Mouse (Mus musculus) adrenal gland, adult (tissue): ENCODE results near the gene CN725425.

Experiments used
- DNase-seq, 2 experiments: peaks; one replicate each; pipeline ENCODE4 v3.0.0; 2022 to 2023; ENCODE audit warnings: low spot score in 1 of 2; ENCODE audit not compliant: inconsistent age in 2 of 2

Gene CN725425

DNA sequence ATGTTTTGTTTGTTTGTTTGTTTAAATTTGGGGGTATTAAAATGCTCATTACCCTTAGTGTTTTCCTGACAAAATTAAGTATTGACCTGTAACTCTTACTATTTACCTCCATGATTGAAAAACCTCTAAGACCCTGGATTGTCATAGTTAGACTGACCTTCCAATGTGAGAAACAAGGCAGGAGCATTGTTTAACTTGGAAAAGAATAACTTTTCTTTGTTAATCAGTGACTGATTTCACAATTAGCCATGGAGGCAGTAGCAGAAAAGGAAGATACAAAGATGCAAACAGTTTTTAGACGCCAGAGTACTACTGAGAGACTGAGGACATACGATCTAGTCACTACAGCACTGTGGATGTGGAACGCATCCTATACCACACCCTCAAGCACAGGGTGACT is 4.2 kb downstream of the CN725425 start:
- no peak for DNase-seq

DNA sequence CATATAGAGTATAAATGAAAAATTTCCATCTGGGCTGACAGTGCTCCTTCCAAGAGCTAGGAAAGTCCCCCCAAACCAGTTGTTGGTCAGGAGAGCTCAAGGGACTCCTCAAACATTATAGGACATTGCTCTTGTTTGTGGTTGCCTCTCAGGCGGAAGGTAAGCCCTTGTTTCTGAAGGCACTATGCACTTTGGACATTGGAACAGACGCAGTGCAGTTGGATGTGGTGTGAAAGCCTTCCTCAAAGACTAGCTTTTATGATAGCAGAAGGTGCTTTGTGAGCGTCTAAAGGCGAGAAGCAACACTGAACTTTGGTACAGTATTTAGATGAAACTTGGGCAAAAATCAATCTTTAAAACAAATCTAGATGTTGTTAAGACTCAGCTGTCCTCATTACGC is 7.2 kb downstream of the CN725425 start:
- DNase-seq = no peak

DNA sequence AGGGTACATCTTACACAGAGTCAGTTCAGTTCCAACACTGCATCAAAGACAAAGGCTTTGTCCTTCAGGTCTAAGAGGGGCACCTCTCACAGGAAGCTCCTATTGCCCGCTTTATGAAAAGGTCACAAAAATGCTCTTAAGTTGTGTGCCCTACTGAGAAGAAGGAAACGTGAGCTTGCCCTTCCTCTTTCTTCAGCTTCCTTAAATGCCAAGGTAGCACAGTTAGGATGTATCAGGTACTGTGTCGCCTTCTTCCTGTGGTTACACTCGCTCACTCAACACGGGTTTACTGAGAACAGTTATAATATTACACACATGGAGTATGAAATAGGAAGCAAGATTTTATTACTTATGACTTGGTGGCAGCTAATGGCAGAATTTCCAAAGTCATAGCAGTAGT is 38.0 kb downstream of the CN725425 start:
- DNase-seq = no peak

DNA sequence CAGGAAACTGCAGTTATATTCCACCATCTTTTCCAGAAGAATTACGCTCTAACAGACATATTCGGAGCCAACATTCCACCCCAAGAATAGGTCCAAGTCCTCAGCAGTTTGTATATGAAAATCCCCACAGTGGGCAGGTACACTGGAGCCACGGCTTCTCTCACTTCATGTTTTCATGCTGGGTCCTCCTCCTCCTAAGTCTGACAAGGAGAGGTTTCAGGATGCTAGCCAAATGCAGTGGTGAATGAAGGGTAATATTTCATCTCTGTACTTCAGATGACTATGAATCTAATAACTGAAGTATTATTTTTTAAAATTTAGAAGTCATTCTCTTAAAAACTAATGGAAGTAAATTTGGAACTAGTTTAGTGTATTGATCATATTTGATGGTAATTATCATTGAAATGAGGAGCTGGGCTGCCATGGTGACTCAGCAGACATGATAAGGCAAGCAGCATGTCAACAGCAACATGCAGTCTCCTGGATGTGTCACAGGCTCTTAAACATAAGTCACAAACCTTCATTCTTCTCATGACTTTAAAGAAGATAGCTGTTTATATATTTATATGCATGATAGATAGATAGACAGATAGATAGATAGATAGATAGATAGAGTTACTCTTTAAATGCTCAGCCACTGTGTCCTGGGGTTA is 41.5 kb downstream of the CN725425 start:
- DNase-seq = no peak

DNA sequence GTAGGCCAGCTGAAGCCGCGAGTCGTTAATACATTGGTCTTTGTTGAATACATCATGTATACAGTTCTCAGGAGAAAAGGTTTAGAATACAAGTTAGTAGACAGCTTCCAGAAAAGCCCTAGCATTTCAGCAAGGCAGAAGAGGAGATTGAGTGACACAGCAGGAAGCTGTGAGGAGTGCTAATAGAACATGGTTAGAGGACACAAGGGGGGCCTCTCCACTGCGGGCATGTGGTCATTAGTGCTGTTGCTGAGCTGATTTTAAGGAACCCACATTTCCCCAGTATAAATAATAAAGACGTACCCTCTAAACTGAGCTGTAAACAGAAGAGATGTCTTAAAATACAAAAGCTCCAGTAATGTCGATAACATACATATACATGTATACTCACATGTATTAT is 51.5 kb downstream of the CN725425 start:
- DNase-seq = no peak

DNA sequence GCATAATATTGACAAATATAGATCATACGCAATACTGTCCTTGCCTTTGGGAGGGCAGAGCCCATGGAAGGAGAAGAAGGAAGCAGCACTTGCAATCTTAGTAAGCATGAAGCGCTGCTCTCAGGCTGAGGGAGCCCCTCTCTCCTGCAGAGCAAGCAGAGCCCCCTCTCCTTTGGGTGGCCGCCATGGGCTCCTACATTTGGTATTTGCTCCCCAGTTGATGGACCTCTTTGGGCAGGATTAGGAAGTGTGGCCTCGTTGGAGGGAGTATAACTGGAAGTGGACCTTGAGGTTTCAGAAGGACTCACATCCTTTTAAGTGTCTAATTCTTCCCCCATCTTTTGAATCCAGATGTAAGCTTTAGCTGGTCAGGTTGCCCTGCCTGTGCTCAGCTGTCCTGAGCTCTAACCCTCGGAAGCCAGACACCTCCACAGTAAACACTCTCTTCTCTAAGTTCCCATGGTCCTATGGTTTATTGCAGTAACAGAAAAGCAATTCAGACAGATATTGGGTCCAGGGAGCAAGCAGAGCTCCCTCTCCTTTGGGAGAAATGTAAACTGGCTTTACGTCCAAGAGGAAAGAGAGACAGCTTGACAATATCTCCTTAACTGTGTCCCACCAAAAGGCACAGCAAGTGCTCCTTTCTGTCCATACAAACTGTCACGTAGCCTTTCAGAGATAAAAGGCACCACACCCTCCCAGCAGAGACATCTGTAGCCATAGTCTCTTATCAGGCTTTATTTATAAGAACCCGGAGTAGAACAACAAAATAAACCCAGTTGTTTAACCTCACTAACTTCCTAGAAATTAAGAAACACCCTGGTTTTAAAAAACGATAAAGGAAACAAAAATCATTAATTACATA is 52.5 kb downstream of the CN725425 start:
- DNase-seq = no peak

DNA sequence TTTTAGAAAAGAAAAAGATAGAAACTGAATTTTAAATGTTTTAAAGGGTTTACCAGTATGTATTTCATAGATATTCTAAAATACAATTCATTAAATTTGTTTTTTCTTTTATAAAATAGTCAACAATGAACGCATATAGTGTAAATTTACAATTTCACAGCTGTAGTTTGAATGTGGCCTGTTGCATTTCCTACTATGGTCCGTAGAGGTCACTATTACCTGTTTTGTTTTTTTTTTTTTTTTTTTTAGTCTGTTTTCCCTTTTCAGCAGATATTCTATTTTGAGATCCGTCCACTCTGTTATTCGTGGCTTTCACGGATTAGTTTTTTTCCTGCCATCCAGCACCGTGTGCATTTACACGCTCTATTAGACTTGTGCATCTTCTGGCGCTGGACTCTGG is 53.7 kb downstream of the CN725425 start:
- no peak for DNase-seq

DNA sequence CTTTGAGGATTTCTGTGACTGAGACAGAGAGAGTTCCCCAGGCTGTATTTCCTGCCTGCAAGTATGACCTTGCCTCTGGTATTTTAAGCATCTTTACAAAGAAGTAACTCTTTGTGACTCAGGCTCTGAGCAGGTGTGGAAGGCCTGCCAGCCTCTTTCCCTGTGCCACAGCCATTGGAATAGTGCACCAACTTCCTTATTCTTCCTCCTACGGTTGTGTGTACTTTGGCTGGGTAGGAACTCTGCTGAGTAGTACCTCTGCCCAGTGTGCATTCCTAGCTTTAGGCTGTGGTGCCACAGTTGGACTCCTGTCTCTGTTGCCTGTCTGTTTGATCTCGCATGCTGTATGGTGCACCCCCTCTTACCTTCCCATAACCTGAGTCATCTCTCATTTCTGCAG is 56.0 kb downstream of the CN725425 start:
- DNase-seq = peak in 1 of 2 experiments; percentile 21

DNA sequence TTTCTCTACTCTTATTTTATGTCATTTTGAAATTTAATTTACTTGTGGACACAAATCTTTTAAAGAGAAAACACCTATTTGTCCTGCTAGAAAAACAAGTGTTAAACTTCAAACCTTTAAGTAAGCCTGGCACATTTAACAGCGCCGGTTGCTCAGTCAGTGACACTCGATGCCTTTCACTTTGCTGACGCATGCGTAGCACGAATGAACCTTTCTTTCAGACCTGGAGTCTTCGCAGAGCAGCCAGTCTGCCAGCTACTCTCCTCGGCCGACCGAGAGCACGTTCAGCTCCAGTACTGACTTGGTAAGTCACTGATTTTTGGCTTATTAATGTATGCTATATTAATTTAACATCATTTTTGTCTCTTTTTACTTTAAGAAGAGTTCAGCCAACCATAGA is 57.8 kb downstream of the CN725425 start:
- no peak for DNase-seq

DNA sequence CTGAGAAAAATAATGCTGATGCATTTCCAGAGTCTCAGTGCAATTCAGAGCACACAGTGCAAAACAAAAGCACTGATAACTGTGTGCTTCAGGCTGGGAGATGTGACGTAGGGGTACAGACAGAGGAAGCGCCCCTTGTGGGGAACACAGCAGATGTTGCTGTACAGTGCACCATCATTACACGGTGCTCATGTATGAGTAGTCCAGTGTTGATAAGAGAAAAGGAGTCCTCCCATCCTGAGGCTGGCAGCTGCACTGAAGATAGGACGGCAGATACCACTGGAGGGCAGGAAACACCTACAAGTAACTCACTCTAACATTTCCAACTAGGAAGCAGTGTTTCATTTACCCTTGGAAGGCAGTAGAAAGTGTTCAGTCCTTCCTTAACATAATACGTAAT is 61.3 kb downstream of the CN725425 start:
- DNase-seq = no peak

DNA sequence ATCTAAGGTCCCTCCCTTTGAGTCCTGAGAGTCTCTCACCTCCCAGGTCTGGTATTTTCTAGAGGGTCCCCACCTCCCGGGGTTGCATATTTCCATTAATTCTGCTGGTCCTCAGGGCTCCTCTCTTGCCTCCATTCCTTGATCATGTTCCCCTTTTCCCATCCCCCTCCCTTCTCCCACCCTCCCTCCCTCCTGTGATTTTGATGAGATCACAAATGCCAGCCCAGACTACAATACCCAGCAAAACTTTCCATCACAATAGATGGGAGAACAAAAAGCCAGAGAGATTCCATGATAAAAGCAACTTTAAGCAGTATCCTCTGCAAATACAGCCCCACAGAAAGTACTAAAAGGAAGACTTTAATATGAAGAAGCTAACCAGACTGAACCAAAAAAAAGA is 64.6 kb downstream of the CN725425 start:
- DNase-seq = no peak

DNA sequence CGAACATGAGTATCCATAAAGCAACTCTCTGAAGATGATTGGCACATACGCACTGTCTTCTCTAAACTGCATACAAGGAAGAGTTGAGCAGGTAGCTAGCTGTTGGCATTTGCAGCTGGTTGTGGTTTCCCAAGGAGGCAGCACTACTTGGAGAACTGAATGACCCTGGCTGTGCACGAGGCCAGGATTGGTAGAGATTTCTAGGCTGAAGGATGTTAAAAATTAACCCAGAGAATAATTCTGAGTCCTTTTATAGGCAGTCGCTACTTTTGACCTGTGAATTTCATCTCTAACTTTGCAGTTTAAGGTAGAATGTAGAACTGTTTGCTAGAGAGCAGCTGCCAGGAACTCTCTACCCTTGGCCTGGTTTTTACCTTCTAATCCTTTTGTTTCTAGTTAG is 69.2 kb downstream of the CN725425 start:
- no peak for DNase-seq

DNA sequence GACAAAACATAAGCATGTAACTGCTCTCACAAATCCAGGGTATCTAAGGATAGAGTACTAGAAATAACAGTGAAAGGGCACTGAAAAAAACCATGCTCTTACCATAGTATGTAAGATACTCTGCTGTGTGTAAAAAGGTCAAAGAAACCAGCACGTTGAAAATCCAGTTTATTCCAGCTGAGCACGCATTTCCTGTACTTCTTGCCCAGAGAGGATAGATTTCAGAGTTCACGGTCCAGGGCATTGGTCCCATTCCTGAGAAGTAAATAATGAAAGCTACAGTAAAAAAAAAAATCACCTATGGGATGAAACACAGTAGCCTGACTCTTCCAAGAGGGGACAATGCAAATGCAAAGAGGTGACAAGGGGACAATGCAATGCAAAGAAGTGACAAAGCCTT is 76.7 kb downstream of the CN725425 start:
- DNase-seq = no peak

DNA sequence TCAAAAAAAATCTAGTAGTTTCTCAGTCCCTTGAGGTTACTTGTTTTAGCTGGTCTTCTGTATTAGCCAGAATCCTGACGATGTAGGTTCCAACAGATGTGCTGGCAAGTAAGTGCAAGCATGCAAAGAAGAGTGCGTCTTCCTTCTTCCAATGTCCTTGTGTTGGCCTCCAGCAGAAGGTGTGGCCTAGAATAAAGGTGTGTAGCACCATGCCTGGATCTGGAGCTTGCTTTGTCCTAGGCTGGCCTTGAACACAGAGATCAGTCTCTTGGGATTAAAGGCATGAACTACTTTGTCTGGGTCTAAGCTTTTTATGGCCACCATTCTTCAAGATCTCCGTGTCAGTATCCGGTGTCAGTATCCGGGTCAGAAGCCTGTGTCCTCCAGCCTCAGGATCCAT is 80.3 kb downstream of the CN725425 start:
- DNase-seq = no peak

DNA sequence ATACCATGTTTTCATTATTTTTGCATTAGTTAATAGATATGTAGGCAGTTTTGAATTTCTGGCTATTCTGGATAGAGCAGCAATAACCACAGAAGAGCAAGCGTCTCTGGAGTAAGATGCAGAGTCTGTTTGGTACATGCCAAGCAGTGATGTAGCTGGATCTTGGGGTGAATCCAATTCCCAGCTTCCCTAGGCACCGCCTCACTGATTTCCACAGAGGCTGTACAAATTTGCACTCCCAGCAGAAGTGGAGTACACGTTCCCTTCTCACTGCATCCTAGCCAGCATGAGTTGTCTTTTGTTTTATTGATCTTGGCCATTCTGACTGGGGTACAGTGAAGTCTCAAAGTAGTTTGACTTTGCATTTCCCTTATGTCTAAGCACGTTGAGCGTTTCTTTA is 82.2 kb downstream of the CN725425 start:
- DNase-seq = peak in 1 of 2 experiments; percentile 37

DNA sequence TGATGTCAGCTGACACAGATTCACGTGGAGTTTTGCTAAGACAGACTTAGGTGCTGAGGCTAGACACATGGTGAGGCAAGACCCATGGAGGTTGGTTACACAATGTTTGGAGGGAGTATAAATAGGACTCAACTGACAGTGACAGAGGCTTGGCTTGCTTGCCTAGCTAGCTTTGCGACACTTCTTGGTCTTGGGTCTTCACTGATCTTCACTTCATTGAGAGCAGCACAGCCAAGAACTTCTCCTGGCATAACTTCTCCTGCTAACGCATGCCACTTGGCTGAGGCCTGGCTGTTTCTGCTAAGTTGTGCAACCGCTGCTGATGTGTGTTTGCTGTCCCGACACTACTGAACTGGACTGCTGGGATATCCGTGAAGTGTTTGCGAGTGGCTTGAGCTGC is 83.5 kb downstream of the CN725425 start:
- DNase-seq = peak in 1 of 2 experiments; percentile 51

DNA sequence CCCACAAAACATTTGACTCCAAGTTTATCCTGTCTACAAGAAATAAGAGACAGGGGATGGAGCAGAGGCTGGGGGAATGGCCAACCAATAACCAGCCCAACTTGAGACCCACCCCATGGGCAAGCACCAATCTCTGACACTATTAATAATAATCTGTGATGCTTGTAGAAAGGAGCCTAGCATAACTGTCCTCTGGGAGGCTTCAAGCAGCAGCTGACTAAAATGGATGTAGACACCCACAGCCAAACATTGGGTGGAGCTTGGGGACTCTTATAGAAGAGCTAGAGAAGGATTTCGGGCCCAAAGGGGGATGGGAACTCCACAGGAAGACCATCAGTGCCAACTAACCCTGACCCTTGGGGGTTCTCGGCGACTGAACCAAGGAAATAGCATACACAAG is 84.1 kb downstream of the CN725425 start:
- DNase-seq = no peak

DNA sequence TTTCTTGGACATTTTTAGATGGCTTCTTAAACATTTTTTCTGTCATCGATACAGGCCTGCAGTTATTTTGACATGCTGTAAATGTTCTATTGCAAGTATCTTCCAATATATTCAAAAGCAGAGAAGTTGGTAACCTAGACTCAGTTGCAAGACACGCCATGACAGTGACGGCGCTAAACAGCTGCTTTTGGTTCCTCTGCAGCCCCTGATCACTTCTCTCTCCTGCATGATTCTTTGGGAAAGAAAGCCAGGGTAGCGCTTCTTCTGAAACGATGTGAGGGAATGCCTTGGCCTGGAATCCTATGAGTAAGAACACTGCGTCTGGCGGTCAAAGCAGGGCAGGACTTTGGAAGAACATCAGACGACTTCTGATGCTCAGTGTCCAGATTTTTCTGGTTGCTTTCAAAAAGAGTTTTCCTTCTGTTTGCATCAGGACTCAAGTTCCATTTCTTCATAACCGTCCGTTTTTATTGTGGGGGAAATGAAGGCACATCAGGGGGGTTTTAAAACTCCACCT is 100.1 kb downstream of the CN725425 start:
- DNase-seq = no peak

DNA sequence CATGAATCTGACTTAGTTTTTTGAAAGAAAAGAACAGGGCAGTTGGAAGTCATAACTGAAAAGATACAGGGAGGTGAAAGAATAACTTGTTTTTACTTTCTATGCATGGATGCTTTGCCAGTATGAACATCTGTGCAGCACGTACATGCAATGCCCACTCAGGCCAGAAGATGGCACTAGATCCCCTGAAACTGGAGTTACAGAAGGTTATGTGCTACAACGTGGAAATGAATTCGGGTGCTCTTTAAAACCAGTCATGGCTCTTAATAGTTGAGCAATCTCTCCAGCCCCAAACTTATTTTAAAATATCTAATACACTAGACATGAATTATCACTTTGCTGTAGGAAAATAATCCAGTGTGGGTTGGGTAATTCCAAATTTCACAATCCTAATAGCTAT is 102.1 kb downstream of the CN725425 start:
- DNase-seq = peak; percentile 73 to 96

DNA sequence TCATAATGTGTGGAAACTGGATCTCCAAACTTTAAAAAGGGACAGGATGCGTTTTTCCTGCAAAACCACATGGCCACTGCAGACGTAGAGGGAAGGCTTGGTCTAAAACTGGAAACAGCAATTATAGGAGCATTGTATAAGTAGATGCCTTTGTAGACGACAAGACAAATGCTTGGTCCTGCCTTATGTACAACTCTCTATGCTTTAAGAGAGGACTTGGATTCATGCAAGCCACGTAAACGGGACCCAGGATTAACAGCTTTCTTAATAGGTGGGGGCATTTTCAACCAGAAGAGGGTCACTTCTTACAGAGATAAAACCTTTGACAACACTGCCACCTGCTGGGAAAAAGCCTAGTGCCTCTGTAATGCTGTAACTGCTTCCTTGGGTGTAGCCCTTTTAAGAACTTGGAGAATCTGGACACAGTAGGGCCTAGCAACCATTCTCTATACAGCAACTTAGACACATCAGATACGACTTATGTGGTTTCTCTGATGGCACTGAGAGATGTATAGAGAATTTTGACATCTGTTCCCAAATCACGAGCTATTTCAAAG is 105.1 kb downstream of the CN725425 start:
- DNase-seq = peak; percentile 16 to 64
